Mouse (Mus musculus): ENCODE measurements around the gene Btrc.

The Btrc gene

GRCm38 (mm10) chr19:45475928-45476553 is 112.5 kb downstream of the Btrc start:
- DNase-seq (ENCODE audit: low spot score) = no peak

- DNase-seq (ENCODE audit: low spot score) = no peak
Observed at GRCm38 (mm10) chr19:45479548-45479947, 116.0 kb downstream of the Btrc start.

GRCm38 (mm10) chr19:45480490-45480889 is 117.0 kb downstream of the Btrc start:
- DNase-seq (ENCODE audit: low spot score) = no peak

GRCm38 (mm10) chr19:45480951-45481350 is 117.4 kb downstream of the Btrc start:
- no peak for DNase-seq (ENCODE audit: low spot score)

- DNase-seq (ENCODE audit: low spot score) = no peak
Observed at GRCm38 (mm10) chr19:45483470-45483869, 119.9 kb downstream of the Btrc start.

GRCm38 (mm10) chr19:45486206-45486991 is 122.9 kb downstream of the Btrc start:
- no peak for DNase-seq (ENCODE audit: low spot score)

- DNase-seq (ENCODE audit: low spot score) = no peak
Observed at GRCm38 (mm10) chr19:45486992-45487387, 123.5 kb downstream of the Btrc start.

- DNase-seq (ENCODE audit: low spot score) = no peak
Observed at GRCm38 (mm10) chr19:45489961-45490360, 126.4 kb downstream of the Btrc start.

- DNase-seq (ENCODE audit: low spot score) = no peak
Observed at GRCm38 (mm10) chr19:45491246-45491645, 127.7 kb downstream of the Btrc start.

- no peak for DNase-seq (ENCODE audit: low spot score)
Observed at GRCm38 (mm10) chr19:45494121-45494775, 130.7 kb downstream of the Btrc start.

GRCm38 (mm10) chr19:45505446-45505845 is 141.9 kb downstream of the Btrc start:
- DNase-seq (ENCODE audit: low spot score) = no peak

GRCm38 (mm10) chr19:45507531-45507930 is 144.0 kb downstream of the Btrc start:
- DNase-seq (ENCODE audit: low spot score) = no peak

- DNase-seq (ENCODE audit: low spot score) = no peak
Observed at GRCm38 (mm10) chr19:45510680-45511079, 147.1 kb downstream of the Btrc start.

- no peak for DNase-seq (ENCODE audit: low spot score)
Observed at GRCm38 (mm10) chr19:45511406-45511805, 147.9 kb downstream of the Btrc start.

GRCm38 (mm10) chr19:45515341-45515740 is 151.8 kb downstream of the Btrc start:
- DNase-seq (ENCODE audit: low spot score) = no peak

- DNase-seq (ENCODE audit: low spot score) = no peak
Observed at GRCm38 (mm10) chr19:45516264-45516663, 152.7 kb downstream of the Btrc start.

GRCm38 (mm10) chr19:45527382-45527781 is 163.8 kb downstream of the Btrc start:
- no peak for DNase-seq (ENCODE audit: low spot score)

GRCm38 (mm10) chr19:45527931-45528534 is 164.5 kb downstream of the Btrc start:
- DNase-seq (ENCODE audit: low spot score) = no peak

GRCm38 (mm10) chr19:45529294-45529693 is 165.8 kb downstream of the Btrc start:
- no peak for DNase-seq (ENCODE audit: low spot score)

- no peak for DNase-seq (ENCODE audit: low spot score)
Observed at GRCm38 (mm10) chr19:45530200-45530995, 166.9 kb downstream of the Btrc start.

GRCm38 (mm10) chr19:45531554-45531953 is 168.0 kb downstream of the Btrc start:
- no peak for DNase-seq (ENCODE audit: low spot score)

- no peak for DNase-seq (ENCODE audit: low spot score)
Observed at GRCm38 (mm10) chr19:45533617-45534016, 170.1 kb downstream of the Btrc start.

Data from ovary, postnatal 14 days (tissue).